Comparison of ENCODE assay signal across 8 mouse cellular contexts in the genomic region with DNA sequence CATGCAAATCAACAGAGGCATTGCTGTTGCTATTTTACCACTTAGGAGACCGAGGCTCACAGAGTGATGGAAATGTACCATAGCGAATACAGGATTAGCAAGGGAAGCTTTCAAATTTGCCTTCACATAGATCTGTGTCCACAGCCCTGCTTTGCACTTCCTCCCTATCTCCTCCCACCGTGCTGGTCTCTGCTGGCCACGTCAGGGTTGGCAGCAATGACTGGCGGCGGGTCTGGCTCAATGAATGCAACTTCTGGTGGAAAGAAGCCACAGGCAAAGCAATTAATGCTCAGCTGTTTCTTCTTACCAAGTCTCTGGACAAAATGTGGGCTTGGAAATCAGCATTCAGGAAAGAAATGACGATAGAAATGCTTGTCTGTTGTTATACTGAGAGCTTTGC.
DNase-seq lines count a peak whose midpoint lies in the region; ATAC-seq and TF ChIP-seq lines count a peak whose summit lies in the region.

No protein-coding gene starts in this region.

- no peaks in the 10 kb centered on the region for H3K36me3 ChIP-seq in kidney, embryonic 15.5 days
- H3K36me3 ChIP-seq in kidney, adult 2 months (ENCODE audit: control insufficient read depth, insufficient read depth, low read length): no peaks in the 10 kb centered on the region
- H3K36me3 ChIP-seq in embryonic facial prominence, embryonic 10.5 days (replicated peaks): no peaks in the 10 kb centered on the region

- TF ChIP-seq CTCF in kidney, adult 2 months (conservative IDR thresholded peaks at IDR 0.05; ENCODE audit: insufficient read depth, insufficient read length, low read depth, low read length): no peak

- H3K4me1 ChIP-seq in kidney, embryonic 15.5 days: no peaks in the 10 kb centered on the region
- no peaks in the 10 kb centered on the region for H3K4me1 ChIP-seq in kidney, adult 2 months (ENCODE audit: control insufficient read depth, insufficient read depth, low read length)
- peaks cover 6% of the 10 kb centered on the region; the same call in 1 of the 2 replicates for H3K4me1 ChIP-seq in embryonic facial prominence, embryonic 10.5 days

- H3K27me3 ChIP-seq in kidney, embryonic 15.5 days: no peaks in the 10 kb centered on the region
- H3K27me3 ChIP-seq in kidney, adult 2 months (replicated peaks; ENCODE audit: control insufficient read depth, insufficient read depth, low read length): no peaks in the 10 kb centered on the region
- H3K27me3 ChIP-seq in embryonic facial prominence, embryonic 10.5 days (replicated peaks; ENCODE audit: low read depth, poor library complexity, severe bottlenecking): no peaks in the 10 kb centered on the region

- H3K27ac ChIP-seq in kidney, embryonic 15.5 days: no peak overlapping the region
- H3K27ac ChIP-seq in kidney, adult 2 months (ENCODE audit: insufficient read depth, low read depth, low read length): no peak overlapping the region
- H3K27ac ChIP-seq in embryonic facial prominence, embryonic 10.5 days (replicated peaks): no peak overlapping the region

- WGBS in kidney, embryonic 15.5 days: 55% methylated on average over 7 of the region's 7 CpGs
- WGBS in kidney, adult 2 months: 45% methylated on average over 7 of the region's 7 CpGs
- 46% methylated on average over 7 of the region's 7 CpGs for WGBS in embryonic facial prominence, embryonic 10.5 days

- no peak overlapping the region for H3K9ac ChIP-seq in kidney, embryonic 15.5 days

- H3K9me3 ChIP-seq in kidney, embryonic 15.5 days (replicated peaks): no peaks in the 10 kb centered on the region
- no peaks in the 10 kb centered on the region for H3K9me3 ChIP-seq in embryonic facial prominence, embryonic 10.5 days

- ATAC-seq in kidney, embryonic 15.5 days (replicated peaks; ENCODE audit: low FRiP score): no peak
- no peak for ATAC-seq in erythroid progenitor cell, adult 5-6 weeks (replicated peaks; ENCODE audit: low FRiP score, poor library complexity, severe bottlenecking)

- DNase-seq in kidney, adult 2 months: no peak
- DNase-seq in brain, embryonic 18.5 days (ENCODE audit: low read depth, low spot score): peak; percentile 10
- peak; percentile 25 for DNase-seq in embryonic facial prominence, embryonic 10.5 days (ENCODE audit: low spot score)
- DNase-seq in layer of hippocampus, adult 9-11 months: peak; percentile 21
- peak; percentile 18 for DNase-seq in right cerebral cortex, postnatal 25 days
- no peak for DNase-seq in adrenal gland, adult 2 months

- TF ChIP-seq POLR2A in kidney, adult 2 months (IDR thresholded peaks at IDR 0.05; ENCODE audit: low read depth, low read length): no peak

- peak overlapping the region; percentile 10; the same call in 1 of the 2 replicates for H3K4me2 ChIP-seq in kidney, embryonic 15.5 days

- H3K4me3 ChIP-seq in kidney, embryonic 15.5 days (replicated peaks): no peak overlapping the region
- H3K4me3 ChIP-seq in kidney, adult 2 months (ENCODE audit: insufficient read depth, low read depth, low read length): no peak overlapping the region
- H3K4me3 ChIP-seq in embryonic facial prominence, embryonic 10.5 days: no peak overlapping the region

Comparison
In these comparisons a context has a peak if more than half of its experiments do, and no peak if none do; other contexts are left out.
1. DNase-seq: peak in brain, embryonic 18.5 days (single experiment), embryonic facial prominence, embryonic 10.5 days (single experiment), layer of hippocampus, adult 9-11 months (single experiment) and right cerebral cortex, postnatal 25 days (single experiment); none in kidney, adult 2 months (single experiment) and adrenal gland, adult 2 months (single experiment).